Mouse (Mus musculus) lung, postnatal 25 days (tissue): ENCODE data around the gene Nyx.

ENCODE experiments used
- DNase-seq: peaks from one replicate; pipeline ENCODE4 v3.0.0; 2022; ENCODE audit warnings: low spot score

Nyx gene

GRCm38 (mm10) chrX:13492922-13493321 is 27.0 kb downstream of the Nyx start:
- no peak for DNase-seq

- DNase-seq, result no peak
Measured at GRCm38 (mm10) chrX:13494892-13495703, 29.2 kb downstream of the Nyx start.

- DNase-seq, result no peak
Measured at GRCm38 (mm10) chrX:13500284-13500683, 34.4 kb downstream of the Nyx start.

GRCm38 (mm10) chrX:13502862-13503375 is 37.0 kb downstream of the Nyx start:
- no peak for DNase-seq

- no peak for DNase-seq
Measured at GRCm38 (mm10) chrX:13504389-13504788, 38.5 kb downstream of the Nyx start.

- DNase-seq, result peak; percentile 56
Measured at GRCm38 (mm10) chrX:13506376-13506775, 40.5 kb downstream of the Nyx start.

- peak; percentile 24 for DNase-seq
Measured at GRCm38 (mm10) chrX:13513127-13513526, 47.2 kb downstream of the Nyx start.

GRCm38 (mm10) chrX:13513864-13514263 is 48.0 kb downstream of the Nyx start:
- DNase-seq, result no peak

- no peak for DNase-seq
Measured at GRCm38 (mm10) chrX:13516451-13516850, 50.5 kb downstream of the Nyx start.

GRCm38 (mm10) chrX:13518019-13518418 is 52.1 kb downstream of the Nyx start:
- DNase-seq, result no peak

- no peak for DNase-seq
Measured at GRCm38 (mm10) chrX:13518781-13519407, 53.0 kb downstream of the Nyx start.

- peak; percentile 16 for DNase-seq
Measured at GRCm38 (mm10) chrX:13519408-13519783, 53.5 kb downstream of the Nyx start.

GRCm38 (mm10) chrX:13520566-13520965 is 54.7 kb downstream of the Nyx start:
- DNase-seq, result no peak

GRCm38 (mm10) chrX:13521288-13521687 is 55.4 kb downstream of the Nyx start:
- DNase-seq, result no peak
